Mouse (Mus musculus): ENCODE data around the gene Acad10. TPM values are rescaled to one million over a fixed set of nuclear protein-coding genes. Genes with fewer than 3 reads are reported as not detected.
"Not testable (repeated sequence)": the region's sequence is repeated elsewhere in the genome, so short reads cannot be mapped to it uniquely, and the experiment has no call there.

Gene Acad10
- polyA plus RNA-seq, 1 experiment from 2014 or later: 3.0 TPM

DNA sequence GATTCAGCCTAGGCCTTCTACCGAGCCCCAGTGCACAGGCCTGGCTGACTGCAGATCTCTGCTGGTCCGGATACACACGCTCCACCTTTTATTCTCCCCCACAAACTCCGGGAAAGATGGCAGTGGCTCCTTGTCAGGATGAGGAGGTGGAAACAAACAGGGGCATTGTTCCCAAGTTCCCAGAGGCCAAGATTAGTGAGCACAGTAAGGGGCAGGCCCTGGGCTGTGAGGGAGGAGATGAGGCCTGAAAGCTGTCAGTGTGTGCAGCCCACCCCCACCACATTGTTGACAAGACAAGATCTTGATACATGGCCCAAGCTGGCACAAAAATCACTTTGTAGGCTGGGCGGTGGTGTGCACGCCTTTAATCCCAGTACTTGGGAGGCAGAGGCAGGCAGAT, 36.4 kb upstream of the Acad10 start:
- Histone ChIP-seq H3K9ac (no peak overlapping the region), H3K36me3 (ENCODE audit: insufficient read depth) (no peaks in the 10 kb centered on the region), H3K27ac (ENCODE audit: low read depth) (no peak overlapping the region), H3K9me3 (ENCODE audit: low read depth, low read length) (no peaks in the 10 kb centered on the region), H3K27me3 (ENCODE audit: insufficient read depth, low read length) (no peaks in the 10 kb centered on the region), H3K4me1 (ENCODE audit: insufficient read depth) (no peaks in the 10 kb centered on the region), H3K4me3 (ENCODE audit: low read depth, low read length) (no peak overlapping the region), H3K4me2 (no peak overlapping the region)
- TF ChIP-seq CTCF (IDR thresholded peaks at IDR 0.05; ENCODE audit: low read depth): no peak
- ATAC-seq (ENCODE audit: insufficient read depth): no peak
- 65% methylated on average over 6 of the region's 6 CpGs for WGBS
- DNase-seq: no peak

DNA sequence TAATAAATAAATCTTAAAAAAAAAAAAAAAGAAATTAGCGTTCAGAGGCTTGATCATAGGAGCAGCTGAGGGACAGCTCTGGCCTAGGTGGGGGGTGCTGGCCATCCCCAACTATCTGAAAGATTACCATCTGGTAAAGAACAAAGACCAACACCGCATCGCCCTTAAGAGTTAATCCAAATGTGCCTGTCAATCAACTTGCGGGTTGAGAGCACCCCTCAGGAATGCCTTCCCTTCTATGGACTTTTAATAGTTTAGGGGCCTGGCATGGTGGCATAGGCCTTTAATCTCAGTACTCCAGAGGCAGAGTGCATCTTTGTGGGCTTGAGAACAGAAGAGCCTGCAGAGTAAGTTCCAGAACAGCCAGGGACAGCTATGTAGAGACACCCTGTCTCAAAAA, 32.6 kb upstream of the Acad10 start:
- DNase-seq: no peak
- no peaks in the 10 kb centered on the region for H3K9me3 ChIP-seq (ENCODE audit: low read depth, low read length)
- no peaks in the 10 kb centered on the region for H3K27me3 ChIP-seq (ENCODE audit: insufficient read depth, low read length)
- no peak for TF ChIP-seq CTCF (IDR thresholded peaks at IDR 0.05; ENCODE audit: low read depth)
- no peak overlapping the region for H3K4me3 ChIP-seq (ENCODE audit: low read depth, low read length)
- H3K9ac ChIP-seq: no peak overlapping the region
- 63% methylated on average over 4 of the region's 4 CpGs for WGBS
- H3K27ac ChIP-seq (ENCODE audit: low read depth): no peak overlapping the region
- H3K36me3 ChIP-seq (ENCODE audit: insufficient read depth): no peaks in the 10 kb centered on the region
- no peaks in the 10 kb centered on the region for H3K4me1 ChIP-seq (ENCODE audit: insufficient read depth)
- no peak for ATAC-seq (ENCODE audit: insufficient read depth)
- no peak overlapping the region for H3K4me2 ChIP-seq

GRCm38 (mm10) chr5:121691436-121691835, 31.1 kb upstream of the Acad10 start:
- not testable (repeated sequence) for H3K9ac ChIP-seq; DNase-seq; ATAC-seq (ENCODE audit: insufficient read depth); H3K9me3 ChIP-seq (ENCODE audit: low read depth, low read length); H3K4me2 ChIP-seq; H3K4me3 ChIP-seq (ENCODE audit: low read depth, low read length); H3K27me3 ChIP-seq (ENCODE audit: insufficient read depth, low read length); H3K36me3 ChIP-seq (ENCODE audit: insufficient read depth); H3K4me1 ChIP-seq (ENCODE audit: insufficient read depth); H3K27ac ChIP-seq (ENCODE audit: low read depth)
- WGBS: 86% methylated on average over 7 of the region's 7 CpGs

DNA sequence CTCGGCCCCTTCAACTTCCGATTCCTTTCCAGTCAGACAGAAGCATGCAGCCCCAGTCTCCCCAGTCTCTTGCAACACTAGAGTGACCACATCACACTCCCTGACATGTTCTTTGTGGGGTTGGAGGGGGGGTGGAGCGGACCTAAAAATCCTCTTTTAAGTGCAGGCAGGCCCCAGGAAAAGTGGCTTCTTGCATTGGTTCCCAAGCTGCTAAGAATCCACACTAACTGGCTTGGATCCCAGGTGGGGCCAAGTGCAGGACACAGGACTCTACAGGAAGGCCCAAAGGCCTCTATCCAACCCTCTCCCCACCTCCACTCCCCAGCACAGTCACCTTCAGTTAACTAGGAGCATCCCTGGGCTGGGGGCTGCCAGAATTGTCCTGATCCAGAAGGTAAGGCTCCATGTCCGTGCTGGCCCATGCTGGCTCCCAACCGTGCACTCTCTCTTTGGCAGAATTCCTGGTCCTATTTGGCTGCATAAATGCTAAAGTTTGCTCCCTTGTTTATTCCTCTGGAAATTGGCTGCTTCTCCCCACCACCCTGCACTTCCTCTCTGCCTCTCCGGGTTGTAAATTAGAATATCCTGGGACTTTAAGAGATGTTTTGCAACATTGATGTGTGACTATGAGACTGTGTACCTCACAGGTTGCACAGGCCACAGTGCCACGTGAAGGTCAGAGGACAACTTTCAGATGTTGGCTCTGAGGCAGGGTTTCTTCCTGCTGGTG, 30.3 kb upstream of the Acad10 start:
- Histone ChIP-seq H3K36me3 (ENCODE audit: insufficient read depth) (peaks cover 16% of the 10 kb centered on the region), H3K27me3 (ENCODE audit: insufficient read depth, low read length) (no peaks in the 10 kb centered on the region), H3K4me2 (no peak overlapping the region), H3K4me3 (ENCODE audit: low read depth, low read length) (no peak overlapping the region), H3K9ac (no peak overlapping the region; the same call in 1 of the 2 replicates), H3K9me3 (ENCODE audit: low read depth, low read length) (no peaks in the 10 kb centered on the region), H3K4me1 (ENCODE audit: insufficient read depth) (no peaks in the 10 kb centered on the region), H3K27ac (ENCODE audit: low read depth) (0 out of 2 replicates have a peak overlapping the region, but pooled peaks have one; percentile 36)
- DNase-seq (peak; percentile 66), ATAC-seq (ENCODE audit: insufficient read depth) (no peak; the same call in 1 of the 2 replicates)
- 58% methylated on average over 7 of the region's 7 CpGs for WGBS
- no peak for TF ChIP-seq CTCF (IDR thresholded peaks at IDR 0.05; ENCODE audit: low read depth)

- no peak for TF ChIP-seq CTCF (IDR thresholded peaks at IDR 0.05; ENCODE audit: low read depth)
- no peak overlapping the region for H3K4me2 ChIP-seq
- H3K27me3 ChIP-seq (ENCODE audit: insufficient read depth, low read length): no peaks in the 10 kb centered on the region
- peaks cover 57% of the 10 kb centered on the region for H3K36me3 ChIP-seq (ENCODE audit: insufficient read depth)
- ATAC-seq (ENCODE audit: insufficient read depth) (no peak), DNase-seq (peak; percentile 8)
- no peaks in the 10 kb centered on the region for H3K4me1 ChIP-seq (ENCODE audit: insufficient read depth)
- H3K9me3 ChIP-seq (ENCODE audit: low read depth, low read length): no peaks in the 10 kb centered on the region
- no peak overlapping the region for H3K4me3 ChIP-seq (ENCODE audit: low read depth, low read length)
- WGBS: 72% methylated on average over 15 of the region's 15 CpGs
- H3K9ac ChIP-seq: no peak overlapping the region
- no peak overlapping the region for H3K27ac ChIP-seq (ENCODE audit: low read depth)
These were observed 26.0 kb upstream of the Acad10 start for GRCm38 (mm10) chr5:121686113-121686898.

DNA sequence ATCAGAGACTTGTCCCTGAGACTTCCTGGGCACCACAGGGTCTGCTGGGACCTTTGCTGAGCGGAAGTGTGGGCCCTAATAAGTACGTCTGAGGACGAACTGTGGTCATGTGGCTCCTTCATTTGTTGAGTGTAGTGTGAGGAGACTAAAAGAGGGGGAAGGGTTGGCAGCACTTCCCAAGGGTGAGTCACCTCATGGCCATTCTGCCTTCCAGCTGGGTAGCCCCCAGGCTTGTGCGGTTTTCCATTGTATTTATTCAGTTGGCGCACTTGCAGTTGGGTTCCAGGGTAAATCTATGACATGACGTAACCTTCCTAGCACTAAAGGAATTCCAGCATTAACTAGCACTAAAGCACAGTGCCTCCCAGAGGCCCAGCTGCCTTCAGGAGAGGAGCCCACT, 25.2 kb upstream of the Acad10 start:
- no peak for TF ChIP-seq CTCF (IDR thresholded peaks at IDR 0.05; ENCODE audit: low read depth)
- ATAC-seq (ENCODE audit: insufficient read depth) (no peak), DNase-seq (no peak)
- no peak overlapping the region for H3K9ac ChIP-seq
- peaks cover 65% of the 10 kb centered on the region for H3K36me3 ChIP-seq (ENCODE audit: insufficient read depth)
- no peak overlapping the region for H3K4me2 ChIP-seq
- H3K27ac ChIP-seq (ENCODE audit: low read depth): no peak overlapping the region
- WGBS: 94% methylated on average over 6 of the region's 6 CpGs
- H3K27me3 ChIP-seq (ENCODE audit: insufficient read depth, low read length): no peaks in the 10 kb centered on the region
- no peaks in the 10 kb centered on the region for H3K4me1 ChIP-seq (ENCODE audit: insufficient read depth)
- no peaks in the 10 kb centered on the region for H3K9me3 ChIP-seq (ENCODE audit: low read depth, low read length)
- H3K4me3 ChIP-seq (ENCODE audit: low read depth, low read length): no peak overlapping the region

DNA sequence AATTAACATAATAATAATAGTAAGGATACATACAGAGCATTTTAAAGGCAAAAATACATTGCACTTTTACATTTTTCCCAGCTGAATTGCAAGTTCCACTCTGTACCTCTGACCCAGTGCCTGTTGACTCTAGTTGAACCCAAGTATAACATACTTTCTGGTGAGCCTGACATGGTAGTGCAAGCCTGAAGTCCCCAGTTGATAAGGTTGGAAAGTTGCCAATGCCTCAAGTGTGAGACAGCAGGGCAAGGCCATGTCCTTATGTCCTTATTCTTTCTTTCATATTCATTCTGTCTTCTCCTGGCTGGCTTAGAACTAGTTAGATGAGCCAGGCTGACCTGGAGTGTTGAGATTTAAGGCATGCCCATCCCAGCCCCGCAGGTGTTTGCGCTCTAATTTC, 21.9 kb upstream of the Acad10 start:
- WGBS: 98% methylated on average over 2 of the region's 2 CpGs
- Histone ChIP-seq H3K27me3 (ENCODE audit: insufficient read depth, low read length) (no peaks in the 10 kb centered on the region), H3K36me3 (ENCODE audit: insufficient read depth) (peaks cover 96% of the 10 kb centered on the region), H3K9me3 (ENCODE audit: low read depth, low read length) (no peaks in the 10 kb centered on the region), H3K4me1 (ENCODE audit: insufficient read depth) (no peaks in the 10 kb centered on the region), H3K4me3 (ENCODE audit: low read depth, low read length) (no peak overlapping the region), H3K27ac (ENCODE audit: low read depth) (no peak overlapping the region), H3K9ac (no peak overlapping the region), H3K4me2 (no peak overlapping the region)
- ATAC-seq (ENCODE audit: insufficient read depth) (no peak), DNase-seq (no peak)
- TF ChIP-seq CTCF (IDR thresholded peaks at IDR 0.05; ENCODE audit: low read depth): no peak
